Mouse (Mus musculus): Measurements from ENCODE around the gene Slc1a1. TPM values are rescaled to one million over a fixed set of nuclear protein-coding genes. Genes with fewer than 3 reads are reported as not detected.

Slc1a1 gene
- polyA plus RNA-seq, 1 experiment from 2014 or later = 20.5 TPM

DNA sequence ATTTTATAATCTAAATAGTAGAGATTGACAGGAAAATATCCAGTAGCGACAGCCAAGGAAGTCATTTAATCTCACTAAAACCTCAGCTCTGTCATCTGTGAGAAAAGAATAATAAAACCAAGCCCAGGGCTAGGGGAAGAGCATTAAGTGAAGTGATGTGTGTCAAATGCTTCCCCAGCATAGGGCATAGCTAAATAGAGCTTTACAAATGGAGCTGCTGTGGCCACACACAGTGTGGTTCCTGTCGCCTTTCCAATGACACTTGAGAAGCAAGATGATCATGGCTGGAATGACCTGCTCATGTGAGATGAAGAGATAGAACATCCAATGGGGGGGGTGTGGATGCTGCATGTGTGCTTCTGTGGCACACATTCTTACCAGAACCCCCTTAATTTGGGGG, 67.3 kb downstream of the Slc1a1 start:
- Histone ChIP-seq H3K4me3 (replicated peaks; ENCODE audit: low read depth, low read length) (no peak overlapping the region), H3K27me3 (ENCODE audit: insufficient read depth, low read length) (no peaks in the 10 kb centered on the region), H3K9me3 (replicated peaks; ENCODE audit: low read length) (no peaks in the 10 kb centered on the region), H3K36me3 (ENCODE audit: insufficient read depth, low read length) (no peaks in the 10 kb centered on the region), H3K4me2 (ENCODE audit: low read length) (no peak overlapping the region), H3K27ac (no peak overlapping the region), H3K9ac (ENCODE audit: low read depth, low read length) (no peak overlapping the region), H3K4me1 (replicated peaks; ENCODE audit: insufficient read depth, low read length) (no peaks in the 10 kb centered on the region)
- 31% methylated on average over 2 of the region's 2 CpGs for WGBS
- no peak for TF ChIP-seq CTCF (IDR thresholded peaks at IDR 0.05; ENCODE audit: low read depth)
- no peak for ATAC-seq (replicated peaks; ENCODE audit: low FRiP score, low read depth)
- peak; percentile 60 for DNase-seq (ENCODE audit: low spot score)

DNA sequence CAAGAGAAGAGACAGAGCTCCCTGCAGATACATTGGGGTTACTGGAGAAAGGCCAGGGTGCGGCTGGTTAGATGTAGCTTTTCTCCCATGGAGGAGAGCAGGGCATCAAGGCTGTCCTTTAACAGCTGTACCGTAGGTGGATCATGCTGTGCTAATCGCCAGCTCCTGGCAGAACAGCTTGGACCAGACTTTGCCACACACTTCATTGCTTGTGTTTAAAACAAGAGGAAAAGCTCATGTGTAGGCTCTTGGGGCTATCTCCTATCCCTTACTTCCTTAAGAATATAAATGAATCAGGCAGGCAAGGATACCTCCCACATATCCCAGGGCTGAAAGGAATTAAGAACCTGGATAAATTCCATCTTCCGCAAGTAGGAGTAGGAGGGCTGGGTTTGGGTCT, 68.0 kb downstream of the Slc1a1 start:
- Histone ChIP-seq H3K4me3 (replicated peaks; ENCODE audit: low read depth, low read length) (no peak overlapping the region), H3K27ac (no peak overlapping the region), H3K4me1 (replicated peaks; ENCODE audit: insufficient read depth, low read length) (no peaks in the 10 kb centered on the region), H3K27me3 (ENCODE audit: insufficient read depth, low read length) (no peaks in the 10 kb centered on the region), H3K9ac (ENCODE audit: low read depth, low read length) (no peak overlapping the region), H3K9me3 (replicated peaks; ENCODE audit: low read length) (no peaks in the 10 kb centered on the region), H3K4me2 (ENCODE audit: low read length) (no peak overlapping the region), H3K36me3 (ENCODE audit: insufficient read depth, low read length) (no peaks in the 10 kb centered on the region)
- WGBS = 59% methylated on average over 4 of the region's 4 CpGs
- no peak for TF ChIP-seq CTCF (IDR thresholded peaks at IDR 0.05; ENCODE audit: low read depth)
- DNase-seq (ENCODE audit: low spot score) (no peak), ATAC-seq (replicated peaks; ENCODE audit: low FRiP score, low read depth) (no peak)

DNA sequence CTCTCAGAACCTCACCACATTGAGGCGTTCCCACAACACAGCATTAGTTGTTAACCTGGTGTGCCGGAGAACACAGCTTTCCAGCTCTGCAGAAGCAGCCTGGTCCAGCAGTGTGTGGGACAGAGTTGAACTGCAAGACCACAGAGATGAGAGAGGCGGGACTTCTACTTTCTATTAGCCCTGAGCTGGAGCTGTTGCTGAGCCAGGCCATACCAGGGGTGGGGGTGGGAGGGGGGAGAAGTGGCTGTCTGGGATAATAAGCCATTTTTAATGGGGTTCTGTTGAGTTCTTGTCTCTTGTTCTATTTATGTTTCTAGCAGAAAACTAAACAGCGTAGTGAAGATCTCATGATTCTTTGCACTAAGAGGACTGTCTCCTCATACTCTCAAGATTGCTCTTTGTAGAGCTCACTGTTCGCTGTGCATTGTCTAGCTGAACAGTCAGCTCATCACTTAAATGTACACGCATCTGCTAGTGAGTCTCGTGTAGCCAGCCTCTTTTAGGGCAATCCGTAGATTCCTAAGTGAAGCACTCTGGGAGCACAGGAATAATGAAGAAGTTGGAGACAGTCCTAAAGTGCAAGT, 68.8 kb downstream of the Slc1a1 start:
- no peak overlapping the region for H3K27ac ChIP-seq
- H3K4me2 ChIP-seq (ENCODE audit: low read length) = no peak overlapping the region
- DNase-seq (ENCODE audit: low spot score) (no peak), ATAC-seq (replicated peaks; ENCODE audit: low FRiP score, low read depth) (no peak)
- H3K36me3 ChIP-seq (ENCODE audit: insufficient read depth, low read length) = no peaks in the 10 kb centered on the region
- no peak for TF ChIP-seq CTCF (IDR thresholded peaks at IDR 0.05; ENCODE audit: low read depth)
- no peak overlapping the region for H3K9ac ChIP-seq (ENCODE audit: low read depth, low read length)
- no peaks in the 10 kb centered on the region for H3K4me1 ChIP-seq (replicated peaks; ENCODE audit: insufficient read depth, low read length)
- no peaks in the 10 kb centered on the region for H3K9me3 ChIP-seq (replicated peaks; ENCODE audit: low read length)
- H3K4me3 ChIP-seq (replicated peaks; ENCODE audit: low read depth, low read length) = no peak overlapping the region
- WGBS = 76% methylated on average over 8 of the region's 8 CpGs
- no peaks in the 10 kb centered on the region for H3K27me3 ChIP-seq (ENCODE audit: insufficient read depth, low read length)

DNA sequence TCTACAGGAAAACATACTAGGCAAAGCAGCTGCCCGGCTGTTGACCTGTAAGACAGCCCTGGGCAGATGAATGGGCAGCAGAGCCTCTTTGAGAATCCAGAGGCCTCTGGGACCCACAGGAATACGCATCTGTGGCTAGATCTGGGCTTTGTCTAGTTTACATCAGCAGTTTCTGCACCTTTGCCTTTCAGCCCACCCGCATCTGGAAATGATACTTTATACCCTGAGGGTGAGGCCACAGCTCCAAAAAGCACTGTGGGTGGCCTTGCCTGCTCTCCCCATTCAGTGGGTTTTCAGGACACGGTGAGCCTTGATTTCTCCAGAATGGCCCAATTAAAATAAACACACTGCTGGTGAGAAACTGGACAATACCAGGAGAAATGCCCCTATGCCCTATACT, 73.3 kb downstream of the Slc1a1 start:
- H3K9ac ChIP-seq (ENCODE audit: low read depth, low read length) = no peak overlapping the region
- DNase-seq (ENCODE audit: low spot score) = no peak
- no peaks in the 10 kb centered on the region for H3K9me3 ChIP-seq (replicated peaks; ENCODE audit: low read length)
- no peak overlapping the region for H3K4me3 ChIP-seq (replicated peaks; ENCODE audit: low read depth, low read length)
- no peaks in the 10 kb centered on the region for H3K27me3 ChIP-seq (ENCODE audit: insufficient read depth, low read length)
- H3K4me1 ChIP-seq (replicated peaks; ENCODE audit: insufficient read depth, low read length) = no peaks in the 10 kb centered on the region
- no peaks in the 10 kb centered on the region for H3K36me3 ChIP-seq (ENCODE audit: insufficient read depth, low read length)
- no peak overlapping the region for H3K27ac ChIP-seq
- no peak overlapping the region for H3K4me2 ChIP-seq (ENCODE audit: low read length)
- TF ChIP-seq CTCF (IDR thresholded peaks at IDR 0.05; ENCODE audit: low read depth) = no peak
- WGBS = 58% methylated on average over 4 of the region's 4 CpGs
- ATAC-seq (replicated peaks; ENCODE audit: low FRiP score, low read depth) = no peak

DNA sequence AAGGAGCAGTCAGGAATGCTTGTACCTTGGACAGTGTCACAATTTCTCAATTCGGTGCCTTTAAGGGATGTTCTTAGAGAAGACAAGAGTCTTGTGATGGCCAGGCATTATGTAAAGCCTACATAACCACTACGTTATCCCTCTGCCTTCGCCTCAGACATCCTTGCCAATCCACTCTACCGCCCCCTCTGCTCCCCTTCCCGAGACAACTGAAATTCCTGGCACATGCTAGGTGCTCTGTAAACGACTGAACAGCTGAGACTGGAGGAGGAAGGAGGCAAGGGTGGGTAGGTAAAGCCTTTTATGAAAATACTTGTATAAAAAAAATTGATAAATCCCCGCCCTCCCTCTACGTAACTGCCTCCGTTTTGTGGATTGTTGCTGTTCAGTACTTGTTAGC, 73.8 kb downstream of the Slc1a1 start:
- ATAC-seq (replicated peaks; ENCODE audit: low FRiP score, low read depth) (no peak), DNase-seq (ENCODE audit: low spot score) (no peak)
- no peak for TF ChIP-seq CTCF (IDR thresholded peaks at IDR 0.05; ENCODE audit: low read depth)
- Histone ChIP-seq H3K9ac (ENCODE audit: low read depth, low read length) (no peak overlapping the region), H3K4me2 (ENCODE audit: low read length) (no peak overlapping the region), H3K9me3 (replicated peaks; ENCODE audit: low read length) (no peaks in the 10 kb centered on the region), H3K27ac (no peak overlapping the region), H3K36me3 (ENCODE audit: insufficient read depth, low read length) (no peaks in the 10 kb centered on the region), H3K4me3 (replicated peaks; ENCODE audit: low read depth, low read length) (no peak overlapping the region), H3K4me1 (replicated peaks; ENCODE audit: insufficient read depth, low read length) (no peaks in the 10 kb centered on the region), H3K27me3 (ENCODE audit: insufficient read depth, low read length) (no peaks in the 10 kb centered on the region)
- WGBS = 76% methylated on average over 9 of the region's 9 CpGs

DNA sequence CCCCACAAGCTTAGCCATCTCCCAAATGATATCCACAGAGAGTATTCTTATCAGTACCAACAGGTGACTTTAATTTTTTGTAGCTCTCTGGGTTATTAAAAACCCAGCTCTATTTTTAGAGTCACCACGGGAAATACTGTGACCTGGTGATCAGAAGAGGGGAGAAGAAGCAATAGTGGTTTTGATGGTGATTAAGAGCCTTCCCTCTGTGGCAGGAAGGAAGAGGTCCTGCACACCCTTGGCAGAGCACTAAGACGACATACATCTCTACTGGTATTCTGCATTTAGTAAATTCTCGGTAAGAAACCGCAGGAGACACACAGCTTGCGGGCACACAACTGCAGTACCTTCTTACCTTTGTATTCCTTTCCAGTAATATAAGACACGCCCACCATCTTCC, 79.7 kb downstream of the Slc1a1 start:
- Histone ChIP-seq H3K27me3 (ENCODE audit: insufficient read depth, low read length) (no peaks in the 10 kb centered on the region), H3K4me1 (replicated peaks; ENCODE audit: insufficient read depth, low read length) (no peaks in the 10 kb centered on the region), H3K9ac (ENCODE audit: low read depth, low read length) (no peak overlapping the region), H3K4me2 (ENCODE audit: low read length) (no peak overlapping the region), H3K9me3 (replicated peaks; ENCODE audit: low read length) (no peaks in the 10 kb centered on the region), H3K27ac (no peak overlapping the region), H3K36me3 (ENCODE audit: insufficient read depth, low read length) (no peaks in the 10 kb centered on the region), H3K4me3 (replicated peaks; ENCODE audit: low read depth, low read length) (no peak overlapping the region)
- TF ChIP-seq CTCF (IDR thresholded peaks at IDR 0.05; ENCODE audit: low read depth) = no peak
- DNase-seq (ENCODE audit: low spot score) = no peak
- 74% methylated on average over 6 of the region's 6 CpGs for WGBS
- ATAC-seq (replicated peaks; ENCODE audit: low FRiP score, low read depth) = no peak

Measured in kidney, postnatal 0 days (tissue).